Mouse (Mus musculus) small intestine, adult 2 months (tissue): Measurements from ENCODE around the gene Csnk2b.

Experiments
- CTCF ChIP-seq: fragments of 200-500 bp; IDR thresholded peaks from 2 replicates; pipeline ENCODE4 v1.5.1; 2012; ENCODE audit warnings: low read depth, mild to moderate bottlenecking, control low read depth, inconsistent platforms, low read length, moderate library complexity, mixed read lengths; ENCODE audit not compliant: insufficient replicate concordance, insufficient read length; ENCODE audit errors: extremely low read depth
- POLR2A ChIP-seq: fragments of 200-500 bp; IDR thresholded peaks from 2 replicates; pipeline ENCODE4 v1.6.1; 2012; ENCODE audit warnings: low read depth, mild to moderate bottlenecking, control low read depth, inconsistent platforms, low read length, moderate library complexity

DNA sequence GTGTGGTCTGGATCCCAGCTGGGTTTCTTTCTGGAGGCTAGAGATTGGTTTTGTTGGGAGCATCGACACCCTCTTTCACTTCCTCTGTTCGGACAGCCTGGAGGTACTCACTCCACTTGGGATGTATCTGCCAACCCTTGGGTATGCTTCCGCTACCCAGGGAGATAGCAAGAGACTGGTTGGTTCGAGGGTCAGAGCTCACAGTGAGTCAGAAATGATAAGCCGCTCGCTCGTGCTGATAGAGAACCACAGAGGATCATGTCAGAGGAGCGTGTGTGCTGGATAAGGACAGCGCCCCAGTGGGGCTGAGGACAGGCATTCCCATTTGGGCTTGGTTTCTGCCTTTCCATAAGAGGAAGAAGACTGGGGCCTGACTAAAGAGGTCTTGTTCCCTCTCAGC, 42.1 kb downstream of the Csnk2b start:
- TF ChIP-seq CTCF (no peak), POLR2A (no peak; the same call in 1 of the 2 replicates)
